Mouse (Mus musculus): ENCODE results near the gene Vav2.

Vav2 gene

GRCm38 (mm10) chr2:27406928-27407327 is 19.9 kb downstream of the Vav2 start:
- no peak for DNase-seq

GRCm38 (mm10) chr2:27405094-27405884 is 21.5 kb downstream of the Vav2 start:
- no peak for DNase-seq

- no peak for DNase-seq
Observed at GRCm38 (mm10) chr2:27404375-27405093, 22.3 kb downstream of the Vav2 start.

- no peak for DNase-seq
Observed at GRCm38 (mm10) chr2:27401544-27401943, 25.3 kb downstream of the Vav2 start.

- DNase-seq = no peak
Observed at GRCm38 (mm10) chr2:27400083-27400482, 26.8 kb downstream of the Vav2 start.

GRCm38 (mm10) chr2:27396656-27397440 is 30.0 kb downstream of the Vav2 start:
- DNase-seq = no peak

- no peak for DNase-seq
Observed at GRCm38 (mm10) chr2:27394158-27394832, 32.5 kb downstream of the Vav2 start.

GRCm38 (mm10) chr2:27392278-27392677 is 34.6 kb downstream of the Vav2 start:
- DNase-seq = no peak

GRCm38 (mm10) chr2:27390775-27391174 is 36.1 kb downstream of the Vav2 start:
- DNase-seq = peak; percentile 50

GRCm38 (mm10) chr2:27390325-27390724 is 36.5 kb downstream of the Vav2 start:
- DNase-seq = no peak

GRCm38 (mm10) chr2:27389272-27390162 is 37.3 kb downstream of the Vav2 start:
- peak; percentile 46 for DNase-seq

- DNase-seq = no peak
Observed at GRCm38 (mm10) chr2:27387209-27387608, 39.6 kb downstream of the Vav2 start.

- DNase-seq = no peak
Observed at GRCm38 (mm10) chr2:27381698-27382097, 45.1 kb downstream of the Vav2 start.

GRCm38 (mm10) chr2:27381254-27381653 is 45.6 kb downstream of the Vav2 start:
- no peak for DNase-seq

GRCm38 (mm10) chr2:27377876-27378275 is 49.0 kb downstream of the Vav2 start:
- DNase-seq = no peak

- no peak for DNase-seq
Observed at GRCm38 (mm10) chr2:27377164-27377563, 49.7 kb downstream of the Vav2 start.

- DNase-seq = no peak
Observed at GRCm38 (mm10) chr2:27375141-27375540, 51.7 kb downstream of the Vav2 start.

GRCm38 (mm10) chr2:27373349-27373748 is 53.5 kb downstream of the Vav2 start:
- DNase-seq = peak; percentile 50

GRCm38 (mm10) chr2:27371450-27371849 is 55.4 kb downstream of the Vav2 start:
- DNase-seq = no peak

- no peak for DNase-seq
Observed at GRCm38 (mm10) chr2:27368980-27369379, 57.9 kb downstream of the Vav2 start.

- no peak for DNase-seq
Observed at GRCm38 (mm10) chr2:27365296-27365695, 61.5 kb downstream of the Vav2 start.

- no peak for DNase-seq
Observed at GRCm38 (mm10) chr2:27361786-27362185, 65.0 kb downstream of the Vav2 start.
